Mouse (Mus musculus) myocyte (in vitro differentiated cells): ENCODE measurements around the gene Dmac2. TPM values are rescaled to one million over a fixed set of nuclear protein-coding genes. Genes with fewer than 3 reads are reported as not detected.
A peak's percentile ranks its signal among the peaks of the same experiment; 100 is the strongest.
"Not testable (repeated sequence)": the region's sequence is repeated elsewhere in the genome, so short reads cannot be mapped to it uniquely, and the experiment has no call there.

Source experiments
- H3K27me3 ChIP-seq: one replicate; pipeline ENCODE4 v1.6.1; 2011; ENCODE audit not compliant: control insufficient read depth, insufficient read depth, insufficient read length
- H3K36me3 ChIP-seq: one replicate; pipeline ENCODE4 v1.6.1; 2011; ENCODE audit not compliant: control insufficient read depth, insufficient read depth
- H3K4me2 ChIP-seq: one replicate; pipeline ENCODE4 v1.6.1; 2011; ENCODE audit warnings: low read depth, control low read depth
- H3K4me3 ChIP-seq: one replicate; pipeline ENCODE4 v1.5.1; 2011; ENCODE audit warnings: mild to moderate bottlenecking, control low read depth, moderate library complexity
- H3K79me2 ChIP-seq: one replicate; pipeline ENCODE4 v1.6.1; 2011; ENCODE audit not compliant: control insufficient read depth, insufficient read depth
- H3ac ChIP-seq: one replicate; pipeline ENCODE4 v1.6.1; 2011; ENCODE audit not compliant: control insufficient read depth, insufficient read length
- CEBPB ChIP-seq: IDR thresholded peaks from 2 replicates; pipeline ENCODE4 v1.6.1; 2011; ENCODE audit warnings: mild to moderate bottlenecking, moderate library complexity; ENCODE audit not compliant: poor library complexity, insufficient read depth, severe bottlenecking
- E2F4 ChIP-seq: IDR thresholded peaks from one replicate; pipeline ENCODE4 v1.6.1; 2011; ENCODE audit warnings: mild to moderate bottlenecking, control low read depth, moderate library complexity; ENCODE audit not compliant: insufficient read depth
- MAX ChIP-seq: IDR thresholded peaks from one replicate; pipeline ENCODE4 v1.6.1; 2011; ENCODE audit warnings: low read depth, mild to moderate bottlenecking, control low read depth
- MYOD1 ChIP-seq, 3 experiments: IDR thresholded peaks; one replicate each; pipeline ENCODE4 v1.6.1; 2011; ENCODE audit warnings: control low read depth in 2 of 3, low read depth in 2 of 3, mild to moderate bottlenecking in 2 of 3, moderate library complexity in 1 of 3; ENCODE audit not compliant: insufficient read length in 2 of 3, control insufficient read depth in 1 of 3
- MYOG ChIP-seq, 3 experiments: IDR thresholded peaks; one replicate each; pipeline ENCODE4 v1.6.1; 2011; ENCODE audit warnings: control low read depth in 2 of 3, low read depth in 2 of 3, mild to moderate bottlenecking in 2 of 3; ENCODE audit not compliant: insufficient read length in 2 of 3, control insufficient read depth in 1 of 3, insufficient read depth in 1 of 3
- POLR2A ChIP-seq: IDR thresholded peaks from one replicate; pipeline ENCODE4 v1.6.1; 2011; ENCODE audit warnings: low read depth, mild to moderate bottlenecking, control low read depth, moderate library complexity; ENCODE audit not compliant: insufficient read length
- POLR2AphosphoS2 ChIP-seq: IDR thresholded peaks from one replicate; pipeline ENCODE4 v1.6.1; 2011; ENCODE audit warnings: low read depth, control low read depth; ENCODE audit not compliant: insufficient read length
- REST ChIP-seq: IDR thresholded peaks from one replicate; pipeline ENCODE4 v1.6.1; 2011; ENCODE audit warnings: mild to moderate bottlenecking, control low read depth, moderate library complexity; ENCODE audit not compliant: insufficient read depth, insufficient read length
- SRF ChIP-seq: IDR thresholded peaks from one replicate; pipeline ENCODE4 v1.6.1; 2011; ENCODE audit warnings: low read depth; ENCODE audit not compliant: control insufficient read depth, insufficient read length
- TCF12 ChIP-seq: IDR thresholded peaks from one replicate; pipeline ENCODE4 v1.6.1; 2011; ENCODE audit warnings: mild to moderate bottlenecking, control low read depth; ENCODE audit not compliant: poor library complexity, insufficient read depth, severe bottlenecking
- TCF3 ChIP-seq: IDR thresholded peaks from one replicate; pipeline ENCODE4 v1.6.1; 2011; ENCODE audit warnings: low read depth, control low read depth; ENCODE audit not compliant: insufficient read length
- USF1 ChIP-seq: IDR thresholded peaks from one replicate; pipeline ENCODE4 v1.6.1; 2011; ENCODE audit warnings: low read depth, mild to moderate bottlenecking, control low read depth, moderate library complexity
- polyA plus RNA-seq: library from polyadenylated mRNA; unstranded; fragments of >200 nt; fragmentation: generic; extraction: Trizol; gene quantifications from one replicate; pipeline ENCODE4 v1.2.1, GENCODE M21; 2012; ENCODE audit warnings: missing spikeins

The Dmac2 gene
- polyA plus RNA-seq = 13.0 TPM

- no peak within 1 kb of the TSS for H3ac ChIP-seq
- no peaks in the 10 kb centered on the region for H3K36me3 ChIP-seq
- peak within 1 kb of the TSS; percentile 77 for H3K4me2 ChIP-seq
- TF ChIP-seq SRF = peak; percentile 41
- no peak for TF ChIP-seq CEBPB
- TF ChIP-seq POLR2AphosphoS2 = peak; percentile 58
- TF ChIP-seq MYOD1 (IDR thresholded peaks at IDR 0.05; ENCODE audit: control insufficient read depth in 1 of 3, insufficient read length in 2 of 3, low read depth in 2 of 3) = no peak
- peak; percentile 70 for TF ChIP-seq MAX
- TF ChIP-seq USF1 = peak; percentile 39
- TF ChIP-seq POLR2A = peak; percentile 70
- peaks cover 12% of the 10 kb centered on the region for H3K27me3 ChIP-seq
- H3K79me2 ChIP-seq = no peaks in the 10 kb centered on the region
- H3K4me3 ChIP-seq = peak within 1 kb of the TSS; percentile 39
Measured at GRCm38 (mm10) chr7:25618865-25619721, at the start of gene Dmac2. Gene Dmac2, plus strand, starts transcription at chr7:25619414.

GRCm38 (mm10) chr7:25573806-25574205, 45.4 kb upstream of the Dmac2 start:
- not testable (repeated sequence) for H3K79me2 ChIP-seq, H3K4me3 ChIP-seq, H3K36me3 ChIP-seq, H3K4me2 ChIP-seq, H3ac ChIP-seq, H3K27me3 ChIP-seq

DNA sequence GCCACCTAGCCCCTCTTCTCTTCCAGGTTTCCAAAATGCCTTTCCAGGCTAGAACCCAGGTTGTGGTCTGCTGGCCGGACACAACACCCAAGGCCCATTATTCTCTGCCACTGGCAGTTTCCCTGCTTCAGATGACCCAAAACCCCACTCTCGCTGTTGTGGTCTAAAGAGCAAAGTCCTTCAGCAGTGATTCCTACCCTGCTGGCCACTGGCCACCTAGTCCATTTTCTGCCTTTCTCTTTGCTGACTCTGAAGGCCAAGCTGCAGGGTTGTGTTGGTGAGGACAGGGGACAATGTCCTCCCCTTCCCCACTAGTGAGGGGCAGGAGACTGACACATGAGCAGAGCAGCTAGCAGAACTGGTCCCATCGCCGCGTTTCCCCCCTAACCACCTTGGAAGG, 44.1 kb upstream of the Dmac2 start:
- no peak overlapping the region for H3K4me3 ChIP-seq
- H3K79me2 ChIP-seq = no peaks in the 10 kb centered on the region
- no peak overlapping the region for H3K4me2 ChIP-seq
- TF ChIP-seq POLR2AphosphoS2 = no peak
- no peak for TF ChIP-seq MYOD1 (IDR thresholded peaks at IDR 0.05; ENCODE audit: control insufficient read depth in 1 of 3, insufficient read length in 2 of 3, low read depth in 2 of 3)
- TF ChIP-seq REST = no peak
- TF ChIP-seq TCF3 = no peak
- no peak for TF ChIP-seq SRF
- no peak overlapping the region for H3ac ChIP-seq
- H3K27me3 ChIP-seq = peaks cover 17% of the 10 kb centered on the region
- no peaks in the 10 kb centered on the region for H3K36me3 ChIP-seq

- Histone ChIP-seq H3K36me3 (no peaks in the 10 kb centered on the region), H3K4me2 (no peak overlapping the region), H3K4me3 (no peak overlapping the region), H3K27me3 (peaks cover 17% of the 10 kb centered on the region), H3K79me2 (no peaks in the 10 kb centered on the region), H3ac (no peak overlapping the region)
- TF ChIP-seq TCF12 (no peak), TCF3 (no peak), USF1 (no peak), REST (no peak), POLR2AphosphoS2 (no peak), MYOG (IDR thresholded peaks at IDR 0.05; ENCODE audit: control insufficient read depth in 1 of 3, insufficient read depth in 1 of 3, insufficient read length in 2 of 3, low read depth in 2 of 3) (no peak), CEBPB (no peak), MYOD1 (IDR thresholded peaks at IDR 0.05; ENCODE audit: control insufficient read depth in 1 of 3, insufficient read length in 2 of 3, low read depth in 2 of 3) (no peak), SRF (no peak), E2F4 (no peak), POLR2A (no peak), MAX (no peak)
Measured at GRCm38 (mm10) chr7:25575870-25576269, 43.3 kb upstream of the Dmac2 start.

GRCm38 (mm10) chr7:25576308-25576707, 42.9 kb upstream of the Dmac2 start:
- H3K4me3 ChIP-seq, H3K79me2 ChIP-seq, H3K4me2 ChIP-seq, H3K36me3 ChIP-seq, H3ac ChIP-seq: not testable (repeated sequence)
- peaks cover 17% of the 10 kb centered on the region for H3K27me3 ChIP-seq

- H3ac ChIP-seq, H3K36me3 ChIP-seq, H3K79me2 ChIP-seq, H3K4me2 ChIP-seq, H3K4me3 ChIP-seq: not testable (repeated sequence)
- peaks cover 17% of the 10 kb centered on the region for H3K27me3 ChIP-seq
Measured at GRCm38 (mm10) chr7:25576793-25577437, 42.3 kb upstream of the Dmac2 start.
